26 mouse cellular contexts compared by ENCODE assay signal in the genomic region with DNA sequence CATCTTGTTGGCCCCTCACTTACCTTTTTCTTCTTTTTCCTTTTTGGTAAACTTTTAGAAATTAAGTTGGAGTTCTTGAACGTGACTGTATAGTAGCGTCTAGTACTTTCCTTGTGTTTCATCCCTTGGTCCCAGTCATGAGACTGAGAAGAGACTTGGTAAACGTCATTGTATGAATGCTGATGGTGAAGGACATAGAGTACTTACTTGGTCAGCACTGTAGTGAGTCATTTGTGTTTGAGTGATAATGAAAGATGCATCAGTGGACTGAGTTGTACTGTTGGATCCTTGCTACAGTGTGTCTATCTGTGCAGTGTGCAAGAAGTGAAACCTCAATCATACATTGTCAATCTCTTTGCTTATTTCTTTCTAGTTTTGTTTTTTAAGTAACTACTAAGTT. TPM values are rescaled to one million over a fixed set of nuclear protein-coding genes. Genes with fewer than 3 reads are reported as not detected.
DNase-seq lines count a peak whose midpoint lies in the region; ATAC-seq and TF ChIP-seq lines count a peak whose summit lies in the region.
"Had no signal": no experiment of that assay in that cellular context is flagged by ENCODE, and none has a peak within 500 bp of the region (broad histone marks: within the 10 kb centered on the region; RNA-seq: fewer than 3 reads in every experiment).

No protein-coding gene starts in this region.

- peaks cover 54% of the 10 kb centered on the region for H3K36me3 ChIP-seq in megakaryocyte, embryonic 14.5 days (replicated peaks; ENCODE audit: low read length)
- peaks cover 0 to 45% of the 10 kb centered on the region in 2 experiments for H3K36me3 ChIP-seq in CH12.LX (replicated peaks in 1 of 2; ENCODE audit: control insufficient read depth in 1 of 2, insufficient read depth in 1 of 2, low read length in 1 of 2)
- H3K36me3 ChIP-seq in stomach, postnatal 0 days (ENCODE audit: control insufficient read depth, insufficient read depth, low read length) = no peaks in the 10 kb centered on the region
- H3K36me3 ChIP-seq: embryonic facial prominence, embryonic 15.5 days; heart, embryonic 15.5 days; hindbrain, embryonic 13.5 days had no signal

- peak; percentile 27; the same call in 1 of the 2 replicates for TF ChIP-seq EP300 in CH12.LX (IDR thresholded peaks at IDR 0.05; ENCODE audit: low read length)
- no peak for TF ChIP-seq EP300 in stomach, postnatal 0 days (optimal IDR thresholded peaks at IDR 0.05)

- no peak for TF ChIP-seq POLR2A in CH12.LX (IDR thresholded peaks at IDR 0.05; ENCODE audit: low read depth, low read length)
- TF ChIP-seq POLR2A in lung, adult 2 months (IDR thresholded peaks at IDR 0.05; ENCODE audit: borderline replicate concordance, extremely low read depth, low read depth, low read length) = no peak

- no peak overlapping the region for H3K27ac ChIP-seq in CH12.LX (ENCODE audit: insufficient read depth, low read depth)
- no peak overlapping the region for H3K27ac ChIP-seq in stomach, postnatal 0 days (replicated peaks)
- H3K27ac ChIP-seq: embryonic facial prominence, embryonic 12.5 days; embryonic facial prominence, embryonic 15.5 days; heart, embryonic 15.5 days; hindbrain, embryonic 10.5 days; hindbrain, embryonic 13.5 days had no signal

- H3K4me3 ChIP-seq in megakaryocyte, embryonic 14.5 days (replicated peaks) = peak overlapping the region; percentile 38
- no peak overlapping the region for H3K4me3 ChIP-seq in CH12.LX (replicated peaks in 1 of 3; ENCODE audit: low read depth in 2 of 3, low read length in 2 of 3, poor library complexity in 1 of 3)
- H3K4me3 ChIP-seq in stomach, postnatal 0 days (ENCODE audit: low read depth, low read length) = no peak overlapping the region
- no peak overlapping the region for H3K4me3 ChIP-seq in lung, adult 2 months (replicated peaks; ENCODE audit: extremely low read depth, low read depth, low read length)
- H3K4me3 ChIP-seq: embryonic facial prominence, embryonic 12.5 days; embryonic facial prominence, embryonic 15.5 days; heart, embryonic 12.5 days; heart, embryonic 15.5 days; hindbrain, embryonic 10.5 days; hindbrain, embryonic 13.5 days had no signal

- no peak overlapping the region for H3K9ac ChIP-seq in CH12.LX (ENCODE audit: insufficient read depth, low read depth)
- H3K9ac ChIP-seq in stomach, postnatal 0 days (ENCODE audit: low read length) = no peak overlapping the region
- H3K9ac ChIP-seq: embryonic facial prominence, embryonic 12.5 days; embryonic facial prominence, embryonic 15.5 days; forebrain, postnatal 0 days; heart, embryonic 12.5 days; heart, embryonic 15.5 days; hindbrain, embryonic 13.5 days had no signal

- H3K79me2 ChIP-seq in CH12.LX (replicated peaks; ENCODE audit: control insufficient read depth, extremely low read depth, insufficient read depth, poor library complexity, severe bottlenecking) = peaks cover 57% of the 10 kb centered on the region

- H3K4me1 ChIP-seq in megakaryocyte, embryonic 14.5 days = peaks cover 74% of the 10 kb centered on the region
- H3K4me1 ChIP-seq in CH12.LX (ENCODE audit: control insufficient read depth in 1 of 2, insufficient read depth in 2 of 2) = peaks cover 7 to 43% of the 10 kb centered on the region in 2 experiments
- no peaks in the 10 kb centered on the region for H3K4me1 ChIP-seq in stomach, postnatal 0 days (replicated peaks; ENCODE audit: control insufficient read depth, insufficient read depth)
- H3K4me1 ChIP-seq in lung, adult 2 months (ENCODE audit: control insufficient read depth, insufficient read depth, low read length) = peaks cover 6% of the 10 kb centered on the region
- H3K4me1 ChIP-seq: embryonic facial prominence, embryonic 12.5 days; embryonic facial prominence, embryonic 15.5 days; hindbrain, embryonic 10.5 days; hindbrain, embryonic 13.5 days had no signal

- in situ Hi-C loops in CH12.LX (cut with MboI; ENCODE audit: low pct_ligation_motif_present, low pct_unique_long_range_greater_than_20kb, low sequenced_read_pairs) = no loop called here

- no peak for TF ChIP-seq CTCF in CH12.LX (conservative IDR thresholded peaks at IDR 0.05 in 1 of 2, IDR thresholded peaks at IDR 0.05 in 1 of 2; ENCODE audit: low read depth in 2 of 2, low read length in 2 of 2)
- TF ChIP-seq CTCF in stomach, postnatal 0 days (IDR thresholded peaks at IDR 0.05; ENCODE audit: low read depth) = no peak
- TF ChIP-seq CTCF in lung, adult 2 months (IDR thresholded peaks at IDR 0.05; ENCODE audit: insufficient read depth, low read length) = no peak

- H3K9me3 ChIP-seq in megakaryocyte, embryonic 14.5 days = no peaks in the 10 kb centered on the region
- no peaks in the 10 kb centered on the region for H3K9me3 ChIP-seq in CH12.LX (replicated peaks; ENCODE audit: low read length)
- H3K9me3 ChIP-seq in stomach, postnatal 0 days (ENCODE audit: control insufficient read depth, low read length) = no peaks in the 10 kb centered on the region
- H3K9me3 ChIP-seq: embryonic facial prominence, embryonic 12.5 days; embryonic facial prominence, embryonic 15.5 days; heart, embryonic 12.5 days; heart, embryonic 15.5 days; hindbrain, embryonic 10.5 days; hindbrain, embryonic 13.5 days had no signal

- dilution Hi-C loops in CH12.LX (cut with MboI; ENCODE audit: extremely low pct_ligation_motif_present, extremely low pct_unique_long_range_greater_than_20kb, low sequenced_read_pairs) = no loop called here

- WGBS in stomach, postnatal 0 days = 87% methylated on average over 3 of the region's 3 CpGs
- 81% methylated on average over 3 of the region's 3 CpGs for WGBS in lung, adult 2 months

- no peak for ATAC-seq in megakaryocyte, adult 5-6 weeks (ENCODE audit: poor library complexity, severe bottlenecking)
- ATAC-seq in stomach, postnatal 0 days (ENCODE audit: low FRiP score, low TSS enrichment) = peak; percentile 52
- ATAC-seq: forebrain, embryonic 14.5 days; forebrain, postnatal 0 days; hindbrain, embryonic 16.5 days had no signal

- H3K27me3 ChIP-seq in megakaryocyte, embryonic 14.5 days (replicated peaks) = no peaks in the 10 kb centered on the region
- no peaks in the 10 kb centered on the region for H3K27me3 ChIP-seq in CH12.LX (replicated peaks)
- H3K27me3 ChIP-seq in stomach, postnatal 0 days (ENCODE audit: control insufficient read depth, insufficient read depth, low read length) = no peaks in the 10 kb centered on the region
- H3K27me3 ChIP-seq: embryonic facial prominence, embryonic 12.5 days; embryonic facial prominence, embryonic 15.5 days; heart, embryonic 12.5 days; heart, embryonic 15.5 days; hindbrain, embryonic 13.5 days had no signal

- no peak overlapping the region for H3K4me2 ChIP-seq in CH12.LX (ENCODE audit: insufficient read depth, low read depth, poor library complexity, severe bottlenecking)
- H3K4me2 ChIP-seq in stomach, postnatal 0 days (replicated peaks; ENCODE audit: low read depth) = no peak overlapping the region
- H3K4me2 ChIP-seq: embryonic facial prominence, embryonic 12.5 days; embryonic facial prominence, embryonic 15.5 days; heart, embryonic 12.5 days; heart, embryonic 15.5 days; hindbrain, embryonic 13.5 days had no signal

- no peak for TF ChIP-seq RAD21 in CH12.LX (IDR thresholded peaks at IDR 0.05; ENCODE audit: low read depth, low read length)

- no peak for DNase-seq in CH12.LX (ENCODE audit: extremely low read depth)
- DNase-seq in stomach, postnatal 0 days (ENCODE audit: low spot score) = no peak
- no peak for DNase-seq in lung, adult 2 months
- no peak for DNase-seq in kidney, postnatal 36 days
- DNase-seq: adrenal gland, adult 2 months; adrenal gland, postnatal 14 days; B cell, adult 2 months; cerebellum, adult 11 months; cerebellum, adult 2 months; cerebellum, adult 9-11 months; cerebellum, postnatal 25 days; forebrain, postnatal 0 days; gastrocnemius, postnatal 25 days; heart, adult 18-20 months; heart, postnatal 10 days; heart, postnatal 36 days had no signal

TF ChIP-seq in CH12.LX, 34 proteins besides CTCF, POLR2A, EP300 and RAD21:
- TF ChIP-seq ZKSCAN1 (IDR thresholded peaks at IDR 0.05; ENCODE audit: borderline replicate concordance, low read depth, low read length) (no peak), BHLHE40 (IDR thresholded peaks at IDR 0.05; ENCODE audit: low read depth, low read length) (0 out of 2 replicates have a peak, but pooled peaks have one; percentile 15), SMC3 (IDR thresholded peaks at IDR 0.05; ENCODE audit: low read depth, low read length) (no peak), JUN (IDR thresholded peaks at IDR 0.05; ENCODE audit: insufficient read depth, low read depth, low read length) (peak; percentile 26; the same call in 1 of the 2 replicates), NRF1 (IDR thresholded peaks at IDR 0.05; ENCODE audit: low read depth, low read length) (no peak), ZMIZ1 (IDR thresholded peaks at IDR 0.05; ENCODE audit: low read depth, low read length) (no peak), MAZ (IDR thresholded peaks at IDR 0.05; ENCODE audit: low read depth, low read length) (no peak), IRF4 (IDR thresholded peaks at IDR 0.05; ENCODE audit: low read depth, low read length) (peak; percentile 58), JUND (conservative IDR thresholded peaks at IDR 0.05; ENCODE audit: low read depth, low read length) (0 out of 2 replicates have a peak, but pooled peaks have one; percentile 15), TBP (conservative IDR thresholded peaks at IDR 0.05; ENCODE audit: low read depth, low read length) (no peak)
TF ChIP-seq in CH12.LX: peak in this region for 4.

RNA-seq across cellular contexts. Expression of a gene that starts 20.1 kb away (rescaled TPM):
- 11.9 and 15.7 TPM in 2 replicates for polyA plus RNA-seq in megakaryocyte, embryonic 14.5 days (2012; ENCODE audit: insufficient read depth, low replicate concordance)
- 75.5 and 85.5 TPM in 2 replicates for total RNA-seq in megakaryocyte, adult 5-6 weeks (2015)
- 88.0 and 90.9 TPM in 2 replicates for total RNA-seq in megakaryocyte, adult 5-6 weeks (2017)
- 52.5 and 57.9 TPM in 2 replicates for total RNA-seq in CH12.LX (2012; rRNA removed)
- 58.3 and 65.4 TPM in 2 replicates for total RNA-seq in CH12.LX (2014; rRNA removed)
- 52.3 and 63.3 TPM in 2 replicates for polyA plus RNA-seq in CH12.LX (2012; ENCODE audit: insufficient read length, low read depth)
- 28.4 and 29.0 TPM in 2 replicates for polyA plus RNA-seq in stomach, postnatal 0 days (2015; fragmentation: Nextera tagmentation; extraction: Ambion mirVana)
- polyA plus RNA-seq in lung, adult 2 months (2012; rRNA removed) = 17.8 and 23.9 TPM in 2 replicates
